In genomic region chr2:166448161-166448560, GRCm38 (mm10) we compare ENCODE assay signal across 9 mouse cellular contexts.
A peak's percentile ranks its signal among the peaks of the same experiment; 100 is the strongest.
DNase-seq lines count a peak whose midpoint lies in the region; ATAC-seq and TF ChIP-seq lines count a peak whose summit lies in the region.
"Had no signal": no experiment of that assay in that cellular context is flagged by ENCODE, and none has a peak within 500 bp of the region (broad histone marks: within the 10 kb centered on the region; RNA-seq: fewer than 3 reads in every experiment).

No protein-coding gene starts in this region.

- H3K27me3 ChIP-seq in intestine, embryonic 15.5 days (replicated peaks): no peaks in the 10 kb centered on the region
- H3K27me3 ChIP-seq in intestine, embryonic 16.5 days (replicated peaks; ENCODE audit: control insufficient read depth, insufficient read depth, low read length): no peaks in the 10 kb centered on the region
- no peaks in the 10 kb centered on the region for H3K27me3 ChIP-seq in stomach, embryonic 15.5 days (replicated peaks)
- H3K27me3 ChIP-seq in intestine, postnatal 0 days (replicated peaks; ENCODE audit: control insufficient read depth, insufficient read depth, low read length): no peaks in the 10 kb centered on the region
- H3K27me3 ChIP-seq: liver, embryonic 15.5 days had no signal

- no peak overlapping the region for H3K4me2 ChIP-seq in intestine, embryonic 15.5 days (replicated peaks)
- H3K4me2 ChIP-seq in intestine, embryonic 16.5 days (ENCODE audit: low read depth, low read length): no peak overlapping the region
- no peak overlapping the region for H3K4me2 ChIP-seq in stomach, embryonic 15.5 days
- H3K4me2 ChIP-seq in intestine, postnatal 0 days (replicated peaks; ENCODE audit: low read depth): no peak overlapping the region

- H3K9me3 ChIP-seq in intestine, embryonic 15.5 days: no peaks in the 10 kb centered on the region
- H3K9me3 ChIP-seq in intestine, embryonic 16.5 days (ENCODE audit: control insufficient read depth, low read length): no peaks in the 10 kb centered on the region
- no peaks in the 10 kb centered on the region for H3K9me3 ChIP-seq in stomach, embryonic 15.5 days
- H3K9me3 ChIP-seq in intestine, postnatal 0 days (ENCODE audit: control insufficient read depth): no peaks in the 10 kb centered on the region
- H3K9me3 ChIP-seq: liver, embryonic 15.5 days had no signal

- no peak overlapping the region for H3K9ac ChIP-seq in intestine, embryonic 15.5 days
- no peak overlapping the region for H3K9ac ChIP-seq in intestine, embryonic 16.5 days (ENCODE audit: low read depth, low read length)
- H3K9ac ChIP-seq in stomach, embryonic 15.5 days: no peak overlapping the region
- H3K9ac ChIP-seq in intestine, postnatal 0 days (ENCODE audit: low read depth, low read length): no peak overlapping the region
- H3K9ac ChIP-seq: liver, embryonic 15.5 days had no signal

- 45% methylated on average over 11 of the region's 11 CpGs for WGBS in intestine, embryonic 15.5 days
- WGBS in intestine, embryonic 16.5 days: 49% methylated on average over 11 of the region's 11 CpGs
- WGBS in stomach, embryonic 15.5 days: 37% methylated on average over 11 of the region's 11 CpGs
- 35% methylated on average over 11 of the region's 11 CpGs for WGBS in intestine, postnatal 0 days

- peak overlapping the region; percentile 5; the same call in 1 of the 2 replicates for H3K27ac ChIP-seq in intestine, embryonic 15.5 days
- H3K27ac ChIP-seq in intestine, embryonic 16.5 days (ENCODE audit: low read length): no peak overlapping the region
- H3K27ac ChIP-seq in stomach, embryonic 15.5 days: peak overlapping the region; percentile 51; the same call in 1 of the 2 replicates
- no peak overlapping the region for H3K27ac ChIP-seq in intestine, postnatal 0 days (ENCODE audit: low read depth, low read length)
- H3K27ac ChIP-seq: liver, embryonic 15.5 days had no signal

- H3K4me1 ChIP-seq in intestine, embryonic 15.5 days (replicated peaks): peaks cover 16% of the 10 kb centered on the region
- H3K4me1 ChIP-seq in intestine, embryonic 16.5 days (ENCODE audit: control insufficient read depth, insufficient read depth, low read length): peaks cover 8% of the 10 kb centered on the region
- H3K4me1 ChIP-seq in stomach, embryonic 15.5 days: peaks cover 17% of the 10 kb centered on the region
- H3K4me1 ChIP-seq in intestine, postnatal 0 days (replicated peaks; ENCODE audit: control insufficient read depth, insufficient read depth, low read length): no peaks in the 10 kb centered on the region

- TF ChIP-seq CTCF in intestine, postnatal 0 days (IDR thresholded peaks at IDR 0.05; ENCODE audit: low read depth): no peak

- DNase-seq in 416B (ENCODE audit: low read depth): peak; percentile 32
- peak; percentile 20 for DNase-seq in cerebellum, adult 8-10 months
- DNase-seq in heart, adult 8-10 months (ENCODE audit: low spot score): peak; percentile 53
- DNase-seq in kidney, postnatal 10 days: peak; percentile 79

- peak; percentile 45; the same call in 1 of the 2 replicates for ATAC-seq in intestine, embryonic 15.5 days
- no peak for ATAC-seq in intestine, embryonic 16.5 days
- no peak for ATAC-seq in stomach, embryonic 15.5 days (ENCODE audit: insufficient read depth, low FRiP score, low read depth)
- ATAC-seq in intestine, postnatal 0 days: no peak

- H3K36me3 ChIP-seq in intestine, embryonic 15.5 days: no peaks in the 10 kb centered on the region
- H3K36me3 ChIP-seq in intestine, embryonic 16.5 days (ENCODE audit: control insufficient read depth, insufficient read depth, low read length): no peaks in the 10 kb centered on the region
- H3K36me3 ChIP-seq in stomach, embryonic 15.5 days: no peaks in the 10 kb centered on the region
- no peaks in the 10 kb centered on the region for H3K36me3 ChIP-seq in intestine, postnatal 0 days (ENCODE audit: control insufficient read depth, insufficient read depth)
- H3K36me3 ChIP-seq: liver, embryonic 15.5 days had no signal

- no peak overlapping the region for H3K4me3 ChIP-seq in intestine, embryonic 15.5 days (replicated peaks)
- no peak overlapping the region for H3K4me3 ChIP-seq in intestine, embryonic 16.5 days (ENCODE audit: low read length)
- H3K4me3 ChIP-seq in stomach, embryonic 15.5 days (replicated peaks): no peak overlapping the region
- H3K4me3 ChIP-seq in intestine, postnatal 0 days (ENCODE audit: low read depth, low read length): no peak overlapping the region
- H3K4me3 ChIP-seq: liver, embryonic 15.5 days had no signal

Comparison
In these comparisons a context has a peak if more than half of its experiments do, and no peak if none do; other contexts are left out.
1. H3K27ac ChIP-seq: peak in intestine, embryonic 15.5 days (single experiment) and stomach, embryonic 15.5 days (single experiment); none in intestine, embryonic 16.5 days (single experiment) and intestine, postnatal 0 days (single experiment).
2. DNase-seq: peak in every context shown above with its lines; median percentile 79 in kidney, postnatal 10 days; 53 in heart, adult 8-10 months; 32 in 416B; 20 in cerebellum, adult 8-10 months.